ENCODE assay signal across 10 mouse cellular contexts in the genomic region with DNA sequence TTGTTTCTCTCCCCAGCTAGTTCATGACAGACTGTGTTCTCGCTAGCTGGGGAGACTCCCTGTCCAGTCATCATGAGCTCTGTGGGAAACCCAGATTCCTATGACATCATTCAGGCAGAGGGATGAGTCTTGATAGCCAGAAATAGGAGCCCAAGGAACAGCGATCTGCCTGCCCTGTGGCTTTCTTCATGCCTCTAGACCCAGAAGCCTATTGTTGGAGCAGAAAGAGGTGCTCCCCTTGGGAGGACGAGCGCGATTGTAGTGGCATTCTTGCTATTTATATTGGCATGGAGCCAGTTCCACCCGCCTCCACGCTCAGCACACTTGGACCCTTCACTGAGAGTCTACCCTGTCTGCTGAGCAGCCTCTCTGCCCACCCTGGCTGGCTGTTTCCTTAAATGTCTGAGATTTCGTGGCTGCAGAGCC.
DNase-seq lines count a peak whose midpoint lies in the region; ATAC-seq lines count a peak whose summit lies in the region.
"Had no signal": no experiment of that assay in that cellular context is flagged by ENCODE, and none has a peak within 500 bp of the region (broad histone marks: within the 10 kb centered on the region; RNA-seq: fewer than 3 reads in every experiment).

No protein-coding gene starts in this region.

- H3K4me2 ChIP-seq in midbrain, embryonic 12.5 days (replicated peaks): no peak overlapping the region
- no peak overlapping the region for H3K4me2 ChIP-seq in midbrain, embryonic 16.5 days (ENCODE audit: low read length)
- no peak overlapping the region for H3K4me2 ChIP-seq in embryonic facial prominence, embryonic 14.5 days (ENCODE audit: low read depth, low read length)
- no peak overlapping the region for H3K4me2 ChIP-seq in limb, embryonic 15.5 days

- H3K36me3 ChIP-seq in midbrain, embryonic 12.5 days: peaks cover 100% of the 10 kb centered on the region
- H3K36me3 ChIP-seq in midbrain, embryonic 16.5 days (ENCODE audit: control insufficient read depth, insufficient read depth, low read length): peaks cover 30% of the 10 kb centered on the region
- H3K36me3 ChIP-seq in embryonic facial prominence, embryonic 14.5 days (ENCODE audit: control insufficient read depth, insufficient read depth, low read length): peaks cover 91% of the 10 kb centered on the region
- peaks cover 95% of the 10 kb centered on the region for H3K36me3 ChIP-seq in limb, embryonic 15.5 days

- no peak overlapping the region for H3K4me3 ChIP-seq in midbrain, embryonic 12.5 days
- no peak overlapping the region for H3K4me3 ChIP-seq in midbrain, embryonic 16.5 days (ENCODE audit: low read depth, low read length)
- H3K4me3 ChIP-seq in embryonic facial prominence, embryonic 14.5 days (ENCODE audit: low read depth, low read length): no peak overlapping the region
- no peak overlapping the region for H3K4me3 ChIP-seq in limb, embryonic 15.5 days

- no peak overlapping the region for H3K9ac ChIP-seq in midbrain, embryonic 12.5 days (replicated peaks)
- H3K9ac ChIP-seq in midbrain, embryonic 16.5 days (ENCODE audit: low read depth, low read length): no peak overlapping the region
- no peak overlapping the region for H3K9ac ChIP-seq in embryonic facial prominence, embryonic 14.5 days (ENCODE audit: low read depth, low read length)
- H3K9ac ChIP-seq in limb, embryonic 15.5 days: no peak overlapping the region

- 74% methylated on average over 8 of the region's 8 CpGs for WGBS in midbrain, embryonic 12.5 days
- WGBS in midbrain, embryonic 16.5 days: 53% methylated on average over 8 of the region's 8 CpGs
- WGBS in embryonic facial prominence, embryonic 14.5 days: 43% methylated on average over 8 of the region's 8 CpGs
- WGBS in limb, embryonic 15.5 days: 44% methylated on average over 8 of the region's 8 CpGs

- peak; percentile 55 for DNase-seq in gastrocnemius, adult 18-20 months (ENCODE audit: low spot score)
- no peak for DNase-seq in gastrocnemius, postnatal 25 days
- DNase-seq in embryonic facial prominence, embryonic 14.5 days (ENCODE audit: low spot score): peak; percentile 64
- DNase-seq in kidney, postnatal 25 days: no peak
- no peak for DNase-seq in ovary, postnatal 10 days (ENCODE audit: low spot score)
- DNase-seq: lung, postnatal 4 days; thymus, postnatal 4 days had no signal

- no peak overlapping the region for H3K27ac ChIP-seq in midbrain, embryonic 12.5 days (replicated peaks)
- H3K27ac ChIP-seq in midbrain, embryonic 16.5 days (ENCODE audit: low read length): no peak overlapping the region
- peak overlapping the region; percentile 17; the same call in 1 of the 2 replicates for H3K27ac ChIP-seq in embryonic facial prominence, embryonic 14.5 days (replicated peaks; ENCODE audit: low read depth, low read length)
- H3K27ac ChIP-seq in limb, embryonic 15.5 days: no peak overlapping the region

- no peaks in the 10 kb centered on the region for H3K27me3 ChIP-seq in midbrain, embryonic 12.5 days
- H3K27me3 ChIP-seq in midbrain, embryonic 16.5 days (ENCODE audit: control insufficient read depth, insufficient read depth, low read depth, low read length): no peaks in the 10 kb centered on the region
- H3K27me3 ChIP-seq in embryonic facial prominence, embryonic 14.5 days (replicated peaks; ENCODE audit: control insufficient read depth, insufficient read depth, low read length): no peaks in the 10 kb centered on the region
- no peaks in the 10 kb centered on the region for H3K27me3 ChIP-seq in limb, embryonic 15.5 days

- peaks cover 3% of the 10 kb centered on the region; the same call in 1 of the 2 replicates for H3K4me1 ChIP-seq in midbrain, embryonic 12.5 days
- H3K4me1 ChIP-seq in midbrain, embryonic 16.5 days (ENCODE audit: control insufficient read depth, insufficient read depth, low read length): no peaks in the 10 kb centered on the region
- 0 out of 2 replicates have a peak, but pooled peaks cover 4% of the 10 kb centered on the region for H3K4me1 ChIP-seq in embryonic facial prominence, embryonic 14.5 days (ENCODE audit: control insufficient read depth, insufficient read depth, low read length)
- 0 out of 2 replicates have a peak, but pooled peaks cover 13% of the 10 kb centered on the region for H3K4me1 ChIP-seq in limb, embryonic 15.5 days

- no peaks in the 10 kb centered on the region for H3K9me3 ChIP-seq in midbrain, embryonic 12.5 days
- no peaks in the 10 kb centered on the region for H3K9me3 ChIP-seq in midbrain, embryonic 16.5 days (replicated peaks; ENCODE audit: control insufficient read depth, low read length, poor library complexity, severe bottlenecking)
- H3K9me3 ChIP-seq in embryonic facial prominence, embryonic 14.5 days (ENCODE audit: control insufficient read depth, low read length): no peaks in the 10 kb centered on the region
- no peaks in the 10 kb centered on the region for H3K9me3 ChIP-seq in limb, embryonic 15.5 days

- ATAC-seq in midbrain, embryonic 12.5 days (ENCODE audit: low FRiP score, low read depth): peak; percentile 57; the same call in 1 of the 2 replicates
- no peak for ATAC-seq in midbrain, embryonic 16.5 days
- peak; percentile 54 for ATAC-seq in embryonic facial prominence, embryonic 14.5 days (ENCODE audit: low read depth)
- ATAC-seq in limb, embryonic 15.5 days (ENCODE audit: insufficient number of reproducible peaks, low FRiP score, low TSS enrichment, low read depth): peak; percentile 45

Comparison
In these comparisons a context has a peak if more than half of its experiments do, and no peak if none do; other contexts are left out.
1. DNase-seq: peak in gastrocnemius, adult 18-20 months (single experiment) and embryonic facial prominence, embryonic 14.5 days (single experiment); none in gastrocnemius, postnatal 25 days (single experiment), kidney, postnatal 25 days (0 of 2) and ovary, postnatal 10 days (single experiment).